Mouse (Mus musculus) layer of hippocampus, adult 8-10 months (tissue): ENCODE measurements at regions not wholly inside any gene's neighbourhood (a gene's known extent, or its start where the extent isn't known, plus 50 kb on each side); places are given as distances from the start of the nearest gene placed in this dataset.
A peak's percentile ranks its signal among the peaks of the same experiment; 100 is the strongest.

Experiments used
- DNase-seq, 2 experiments: peaks; one replicate each; pipeline ENCODE4 v3.0.0; 2022; ENCODE audit warnings: low spot score in 2 of 2

- DNase-seq: no peak
Observed at GRCm38 (mm10) chr16:24054293-24054692, 65.6 kb upstream of the Bcl6 start.

- peak; percentile 45 to 48 for DNase-seq
Observed at GRCm38 (mm10) chr16:24053403-24053802, 64.8 kb upstream of the Bcl6 start.

GRCm38 (mm10) chr16:24050856-24051640 lies 62.4 kb upstream of the Bcl6 start:
- no peak for DNase-seq

GRCm38 (mm10) chr16:24043779-24044178 lies 55.1 kb upstream of the Bcl6 start:
- DNase-seq: no peak

GRCm38 (mm10) chr16:24042977-24043376 lies 54.3 kb upstream of the Bcl6 start:
- DNase-seq: no peak

- no peak for DNase-seq
Observed at GRCm38 (mm10) chr16:24042216-24042615, 53.6 kb upstream of the Bcl6 start.

GRCm38 (mm10) chr16:24041403-24041802 lies 52.8 kb upstream of the Bcl6 start:
- no peak for DNase-seq

- DNase-seq: no peak
Observed at GRCm38 (mm10) chr16:24039765-24040164, 51.1 kb upstream of the Bcl6 start.
